Mouse (Mus musculus) bone marrow, adult 2 months (tissue): ENCODE results near the gene Dennd6b.

Source experiments
- CTCF ChIP-seq: fragments of 200-500 bp; IDR thresholded peaks from 2 replicates; pipeline ENCODE4 v1.5.1; 2011; ENCODE audit warnings: low read length, control low read depth; ENCODE audit not compliant: control insufficient read depth, insufficient read depth
- POLR2A ChIP-seq: fragments of 200-500 bp; IDR thresholded peaks from 2 replicates; pipeline ENCODE4 v1.6.1; 2011; ENCODE audit warnings: low read depth, mild to moderate bottlenecking, control low read depth, low read length, borderline replicate concordance; ENCODE audit not compliant: control insufficient read depth

DNA sequence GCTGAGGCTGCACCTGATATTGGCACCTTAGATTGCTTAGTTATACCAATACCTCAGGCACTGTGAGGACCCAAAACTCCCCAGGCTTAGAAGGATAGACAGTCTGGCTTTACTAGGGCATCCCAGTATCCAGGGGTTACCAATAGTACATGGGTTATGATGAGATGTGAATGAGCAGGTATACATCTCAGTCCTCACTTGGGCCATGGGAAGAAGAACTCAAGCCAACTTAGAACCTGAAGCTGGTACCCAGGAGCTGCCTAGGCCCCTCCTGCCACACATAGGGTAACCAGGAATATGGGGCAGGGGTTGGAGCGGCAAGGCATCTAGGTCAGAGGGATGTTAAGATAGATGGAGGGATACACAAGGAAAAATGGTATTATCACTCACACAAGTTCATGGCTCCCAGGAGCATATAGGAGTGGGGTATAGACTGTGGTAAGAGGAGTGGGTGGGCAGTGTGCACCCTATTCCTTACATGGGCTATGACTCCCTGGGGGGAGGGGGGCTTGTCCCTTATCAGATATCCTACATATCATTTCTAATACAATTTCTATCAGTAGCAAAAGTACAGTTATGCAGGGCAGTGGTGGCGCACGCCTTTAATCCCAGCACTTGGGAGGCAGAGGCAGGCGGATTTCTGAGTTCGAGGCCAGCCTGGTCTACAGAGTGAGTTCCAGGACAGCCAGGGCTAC is 59.7 kb downstream of the Dennd6b start:
- TF ChIP-seq CTCF (no peak), POLR2A (no peak)
